Mouse (Mus musculus) bone marrow, adult 2 months (tissue): ENCODE measurements around the gene Dph2.

Experiments
- CTCF ChIP-seq: fragments of 200-500 bp; IDR thresholded peaks from 2 replicates; pipeline ENCODE4 v1.5.1; 2011; ENCODE audit warnings: low read length, control low read depth; ENCODE audit not compliant: control insufficient read depth, insufficient read depth
- POLR2A ChIP-seq: fragments of 200-500 bp; IDR thresholded peaks from 2 replicates; pipeline ENCODE4 v1.6.1; 2011; ENCODE audit warnings: low read depth, mild to moderate bottlenecking, control low read depth, low read length, borderline replicate concordance; ENCODE audit not compliant: control insufficient read depth

GRCm38 (mm10) chr4:117916386-117916785 lies 24.6 kb upstream of the Dph2 start:
- no peak for TF ChIP-seq POLR2A
- TF ChIP-seq CTCF: no peak
